Mouse (Mus musculus) erythroblast, embryonic 14.5 days (primary cell): Measurements from ENCODE around the gene Wdr86.

Experiments
- GATA1 ChIP-seq: IDR thresholded peaks from 2 replicates; pipeline ENCODE4 v1.6.1; 2012; ENCODE audit warnings: low read length, inconsistent platforms, mixed read lengths
- TAL1 ChIP-seq: IDR thresholded peaks from 3 replicates; pipeline ENCODE4 v1.6.1; 2012; ENCODE audit warnings: low read length, inconsistent platforms, mixed read lengths

- TF ChIP-seq GATA1: no peak
- TF ChIP-seq TAL1: no peak
Measured at GRCm38 (mm10) chr5:24752175-24752498, 21.6 kb upstream of the Wdr86 start.
